Mouse (Mus musculus): ENCODE results near the gene Figla.

DNA sequence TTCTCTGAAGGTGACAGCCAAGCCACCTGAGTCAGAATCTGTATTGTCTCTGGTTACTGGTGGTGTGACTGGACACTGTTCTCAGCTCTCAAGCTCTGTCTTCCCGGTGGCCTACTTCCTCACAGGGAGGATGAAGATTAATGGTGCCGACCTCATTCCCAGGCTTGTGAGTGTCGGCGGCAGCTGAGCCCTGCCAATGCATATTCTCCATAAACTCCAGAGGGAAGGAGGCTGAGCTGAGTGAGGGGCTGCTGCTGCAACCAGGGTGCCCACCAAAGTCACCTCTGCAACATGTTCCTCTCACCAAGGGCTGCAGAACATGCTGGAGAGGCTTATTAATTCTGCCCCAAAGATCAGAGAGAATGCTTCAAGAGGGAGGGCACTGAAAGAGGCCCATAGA, 36.6 kb downstream of the Figla start:
- TF ChIP-seq CTCF (IDR thresholded peaks at IDR 0.05; ENCODE audit: extremely low read depth, insufficient read length, insufficient replicate concordance, low read depth, low read length), result no peak
- no peak for TF ChIP-seq POLR2A (IDR thresholded peaks at IDR 0.05; ENCODE audit: low read depth, low read length)
